Mouse (Mus musculus) G1E (cell line): ENCODE measurements at regions not wholly inside any gene's neighbourhood (a gene's known extent, or its start where the extent isn't known, plus 50 kb on each side); places are given as distances from the start of the nearest gene placed in this dataset.

Experiments
- CTCF ChIP-seq: IDR thresholded peaks from 2 replicates; pipeline ENCODE4 v1.5.1; 2012; ENCODE audit warnings: low read depth, low read length, inconsistent platforms, mixed read lengths
- TAL1 ChIP-seq: conservative IDR thresholded peaks from 2 replicates; pipeline ENCODE4 v1.6.1; 2012; ENCODE audit warnings: low read depth, low read length, inconsistent platforms, mixed read lengths

DNA sequence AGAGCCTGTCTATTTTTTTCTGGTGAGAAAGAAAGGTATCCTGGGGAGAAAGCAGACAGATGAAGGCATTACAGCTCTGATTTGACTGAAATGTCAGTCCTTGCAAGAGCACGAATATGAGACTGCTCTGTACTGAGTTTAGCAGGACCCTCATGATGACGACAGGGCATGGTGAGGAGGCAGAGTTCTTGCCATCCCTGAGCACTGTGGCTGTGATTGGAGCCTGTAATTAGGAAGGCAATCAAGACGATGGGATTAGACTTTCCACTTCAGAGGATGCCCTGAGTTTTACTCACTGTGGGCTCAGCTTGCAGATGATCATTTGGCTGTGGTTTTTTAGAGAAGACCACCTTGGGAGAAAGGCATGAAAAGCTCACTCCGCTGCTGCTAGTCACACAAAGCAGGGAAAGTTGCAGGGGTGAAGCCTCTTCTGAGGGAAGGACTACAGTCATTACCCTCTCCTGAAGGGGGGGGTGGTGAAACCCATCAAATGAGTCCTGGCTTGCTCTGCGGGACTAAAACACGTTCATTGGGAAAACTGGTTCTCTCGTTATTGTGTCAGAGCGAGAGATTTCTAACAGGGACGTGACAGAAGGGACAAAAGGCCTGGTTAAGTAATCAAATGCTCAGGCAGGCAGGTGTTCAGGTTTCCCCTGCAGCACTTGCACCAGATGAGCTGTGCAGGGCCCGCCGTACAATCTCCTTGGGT is 132.9 kb upstream of the Fam241a start:
- TF ChIP-seq CTCF (no peak), TAL1 (no peak)
